Mouse (Mus musculus) left cerebral cortex, postnatal 10 days (tissue): ENCODE results near the gene Rcor1. TPM values are rescaled to one million over a fixed set of nuclear protein-coding genes. Genes with fewer than 3 reads are reported as not detected.
A peak's percentile ranks its signal among the peaks of the same experiment; 100 is the strongest.

Experiments
- DNase-seq, 2 experiments: peaks; one replicate each; pipeline ENCODE4 v3.0.0; 2021 to 2022; ENCODE audit warnings: low spot score in 2 of 2, mixed read lengths in 1 of 2; ENCODE audit errors: extremely low spot score in 1 of 2
- intact Hi-C: fragments of 180-260 bp; cut with DNase I; formaldehyde crosslinking; loops from one replicate; pipeline ENCODE4 v1.15.1; 2025
- total RNA-seq, 2 experiments: library from RNA; stranded (reverse); gene quantifications; 2 replicates each; pipeline ENCODE4 v1.2.3; 2021

Rcor1 gene
- total RNA-seq, 2 experiments from 2014 or later: 18.0 to 18.3 TPM

DNA sequence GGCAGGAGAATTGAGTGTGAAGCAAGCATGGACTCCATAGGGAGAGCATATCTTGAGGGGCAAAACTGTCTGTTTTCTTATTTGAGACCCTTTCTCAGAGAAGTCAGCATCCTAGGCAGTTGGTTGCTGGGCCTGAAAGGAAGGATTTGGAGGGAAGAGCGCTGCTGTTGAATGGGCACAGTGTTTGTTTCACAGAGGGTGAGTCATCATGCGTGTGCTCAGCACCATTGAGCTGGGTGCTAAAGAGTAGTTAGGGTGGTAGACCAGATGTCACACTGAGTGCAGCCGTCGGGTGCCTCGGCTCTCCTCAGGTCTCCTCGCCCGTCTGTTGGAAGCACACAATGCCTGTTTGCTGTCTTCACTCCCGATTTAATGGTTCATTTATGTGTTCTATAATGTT lies 57.9 kb downstream of the Rcor1 start:
- intact Hi-C loops: no loop called here
- no peak for DNase-seq

DNA sequence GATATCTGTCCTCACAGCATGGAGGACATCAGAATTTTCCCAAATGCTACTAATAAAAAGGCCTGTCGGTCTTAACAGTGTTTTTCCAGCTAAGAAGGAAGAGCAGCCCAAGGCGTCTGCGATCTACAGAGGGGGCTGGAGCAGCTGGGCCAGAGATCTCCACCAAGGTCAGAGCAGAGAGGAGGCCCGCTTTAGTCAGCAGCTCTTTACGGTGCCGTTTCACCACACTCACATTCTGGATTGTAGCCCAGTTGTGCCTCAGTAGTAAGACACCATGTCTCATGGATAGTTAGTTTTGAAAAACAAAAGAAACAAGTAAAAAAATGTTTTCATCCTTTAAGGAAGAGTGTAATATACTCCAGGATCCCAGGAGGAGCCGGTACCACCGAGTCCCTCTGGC lies 72.0 kb downstream of the Rcor1 start:
- intact Hi-C loops: no loop called here
- no peak for DNase-seq

DNA sequence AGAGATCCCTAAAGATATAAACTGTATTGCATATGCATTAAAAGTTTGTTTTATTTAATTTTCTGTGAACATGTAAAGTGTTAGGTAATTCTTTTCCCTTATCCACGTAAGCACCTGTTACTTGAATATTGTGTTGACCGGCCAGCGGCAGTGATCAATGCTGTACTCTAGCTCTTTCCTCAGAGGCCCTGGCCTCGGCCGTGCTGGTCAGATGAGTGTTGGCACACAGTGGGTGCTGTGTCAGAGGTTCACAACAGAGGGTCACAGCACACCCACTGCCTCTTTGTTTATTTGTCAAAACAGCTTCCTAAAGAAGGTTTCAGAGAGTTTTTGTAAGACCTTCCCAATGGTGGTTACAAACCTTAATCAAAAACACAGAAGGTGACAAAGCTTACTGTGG lies 75.4 kb downstream of the Rcor1 start:
- intact Hi-C loops: no loop called here
- no peak for DNase-seq

DNA sequence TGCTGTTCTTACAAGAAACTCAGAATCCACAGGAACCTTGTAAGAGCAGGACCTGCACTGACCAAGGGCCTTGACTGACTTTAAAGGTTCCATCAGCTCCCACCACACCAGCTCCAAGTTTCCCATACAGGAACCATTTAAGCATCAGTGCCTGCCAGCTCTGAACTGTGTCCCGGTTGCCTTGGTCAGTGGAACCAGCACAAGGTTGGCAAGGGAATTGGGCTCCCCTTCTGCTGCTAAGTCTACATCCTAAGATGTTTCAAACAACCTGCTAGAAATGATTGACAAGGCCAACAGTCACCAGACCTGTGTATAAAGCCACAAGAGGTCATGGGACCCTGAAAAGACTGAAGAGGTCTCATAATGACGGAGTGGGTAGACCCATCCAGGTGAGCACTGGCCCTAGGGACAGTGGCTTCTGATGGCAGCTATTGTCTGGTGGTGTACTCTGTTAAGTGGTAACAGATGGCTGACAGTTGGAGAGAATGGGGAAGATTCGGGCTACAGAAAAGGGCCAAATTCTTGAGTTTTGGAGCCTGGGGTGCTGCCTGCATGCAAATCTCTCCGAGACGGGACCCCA lies 80.4 kb downstream of the Rcor1 start:
- DNase-seq: no peak
- intact Hi-C loops: no loop called here

DNA sequence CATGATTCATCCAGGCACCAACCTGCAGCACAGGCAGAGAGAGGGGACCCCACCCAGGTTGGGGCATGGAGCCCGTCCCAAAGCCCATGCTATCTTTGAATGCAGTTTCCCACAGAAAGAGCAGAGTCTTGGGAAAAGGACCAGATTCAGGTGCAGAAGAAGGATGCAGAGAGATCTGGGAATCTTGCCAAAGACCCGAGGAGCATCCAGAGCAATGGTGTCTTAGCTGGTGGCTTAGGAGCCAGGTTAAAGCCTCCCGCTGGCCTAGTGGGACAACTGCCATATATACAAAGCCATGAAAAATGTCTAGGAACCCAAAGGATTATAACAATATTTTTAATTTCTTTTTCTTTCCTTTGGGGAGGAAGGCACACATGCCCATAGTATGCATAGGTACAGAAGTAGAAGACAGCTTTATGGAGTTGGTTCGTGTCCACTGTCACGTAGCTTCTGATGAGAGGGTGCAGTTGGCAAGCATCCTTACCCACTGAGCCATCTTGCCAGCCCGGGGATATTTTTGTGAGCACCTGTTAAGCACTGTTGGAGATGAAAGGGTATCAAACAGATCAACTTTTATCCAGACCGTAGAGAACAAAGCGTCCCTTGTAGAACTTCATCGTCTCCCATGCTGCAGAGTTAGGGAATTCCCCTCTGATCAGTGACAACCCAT lies 82.0 kb downstream of the Rcor1 start:
- DNase-seq: no peak
- intact Hi-C loops: no loop called here

DNA sequence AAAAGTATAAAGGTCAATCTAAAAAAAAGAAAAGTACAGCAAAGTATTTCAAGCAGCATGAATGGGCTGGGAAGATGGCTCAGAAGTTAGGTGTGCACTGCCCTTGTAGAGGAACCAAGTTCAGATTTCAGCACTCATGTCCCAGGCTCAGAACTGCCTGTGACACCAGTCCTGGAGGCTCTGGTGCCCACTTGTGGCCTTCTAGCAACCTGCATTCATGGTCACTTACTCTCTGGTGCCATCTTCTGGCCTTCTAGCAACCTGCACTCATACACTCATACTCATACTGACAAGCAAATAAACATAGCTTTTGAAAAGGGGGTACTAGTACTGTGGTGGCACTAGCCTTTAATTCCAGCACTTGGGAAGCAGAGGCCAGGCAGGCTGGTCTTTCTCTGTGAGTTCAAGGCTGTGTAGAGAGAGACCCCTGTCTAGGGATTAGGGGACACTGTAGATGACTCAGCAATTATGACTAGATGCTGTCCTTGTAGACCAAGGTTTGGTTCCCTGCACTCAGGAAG lies 83.2 kb downstream of the Rcor1 start:
- intact Hi-C loops: no loop called here
- DNase-seq: no peak

DNA sequence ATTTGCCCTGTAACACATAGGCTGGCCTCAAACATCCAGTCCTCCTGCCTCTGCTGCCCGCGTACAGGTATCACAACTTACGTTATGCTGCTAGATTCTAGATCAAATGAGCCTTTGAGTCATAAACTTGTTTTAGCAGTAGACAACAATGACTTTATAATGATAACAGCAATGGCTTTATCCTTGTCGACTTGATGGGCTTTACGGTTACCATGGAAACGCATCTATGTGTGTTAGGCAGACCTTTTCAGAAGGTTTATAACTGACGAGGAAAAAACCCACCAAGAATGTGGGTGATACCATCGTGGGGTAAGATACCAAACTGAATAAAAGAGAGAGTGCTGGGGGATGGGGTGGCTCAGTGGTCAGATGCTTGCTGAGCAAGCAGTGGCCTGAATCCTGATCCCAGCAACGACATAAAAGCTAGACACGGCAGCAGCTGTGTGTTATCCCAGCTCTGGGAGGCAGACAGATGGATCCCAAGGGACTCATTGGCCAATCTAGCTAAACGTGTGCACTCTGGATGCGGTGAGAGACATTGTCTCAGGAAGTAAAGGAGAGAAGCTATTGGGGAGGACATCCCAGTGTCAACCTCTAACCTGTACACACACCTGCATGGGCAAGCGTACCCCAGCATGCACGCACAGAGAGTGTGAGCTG lies 85.6 kb downstream of the Rcor1 start:
- DNase-seq: no peak
- intact Hi-C loops: no loop called here

DNA sequence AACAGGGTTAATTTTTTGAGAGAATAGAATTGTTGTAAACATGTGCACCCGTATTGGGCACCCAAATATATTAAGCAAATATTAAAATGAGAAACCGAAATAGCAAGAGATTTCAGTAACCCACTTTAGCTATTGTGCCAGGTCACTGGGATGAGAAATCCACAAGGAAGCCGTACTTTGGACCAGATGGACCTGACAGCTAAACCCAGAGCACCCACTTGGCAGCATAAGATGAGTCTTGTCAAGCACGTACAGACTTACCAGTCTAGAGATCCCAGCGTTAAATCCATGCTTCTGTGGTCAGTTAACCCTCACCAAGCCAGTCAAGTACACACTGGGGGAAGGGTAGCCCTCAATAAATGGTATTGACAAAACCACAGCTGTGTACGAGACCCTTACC lies 86.5 kb downstream of the Rcor1 start:
- no peak for DNase-seq
- intact Hi-C loops: no loop called here

DNA sequence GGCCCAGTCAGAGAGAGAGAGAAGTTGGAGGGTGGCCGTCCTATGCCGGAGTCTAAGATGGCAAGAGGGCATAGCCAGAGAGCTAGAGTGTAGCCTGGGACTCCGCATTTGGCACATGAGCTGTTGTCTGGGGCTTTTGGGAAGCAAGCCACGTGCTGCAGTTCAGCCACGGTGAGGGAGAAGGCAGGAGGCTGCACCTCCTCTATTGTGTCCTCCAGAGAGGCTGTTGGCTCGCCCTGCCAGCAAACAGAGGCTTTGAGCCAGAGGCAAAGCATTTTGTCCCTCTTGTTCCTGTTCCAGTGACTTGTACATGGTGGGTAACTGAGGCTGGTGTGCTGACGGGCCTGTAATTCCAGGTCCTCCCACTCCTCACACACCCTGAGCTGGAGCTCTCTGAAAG lies 95.0 kb downstream of the Rcor1 start:
- intact Hi-C loops: no loop called here

DNA sequence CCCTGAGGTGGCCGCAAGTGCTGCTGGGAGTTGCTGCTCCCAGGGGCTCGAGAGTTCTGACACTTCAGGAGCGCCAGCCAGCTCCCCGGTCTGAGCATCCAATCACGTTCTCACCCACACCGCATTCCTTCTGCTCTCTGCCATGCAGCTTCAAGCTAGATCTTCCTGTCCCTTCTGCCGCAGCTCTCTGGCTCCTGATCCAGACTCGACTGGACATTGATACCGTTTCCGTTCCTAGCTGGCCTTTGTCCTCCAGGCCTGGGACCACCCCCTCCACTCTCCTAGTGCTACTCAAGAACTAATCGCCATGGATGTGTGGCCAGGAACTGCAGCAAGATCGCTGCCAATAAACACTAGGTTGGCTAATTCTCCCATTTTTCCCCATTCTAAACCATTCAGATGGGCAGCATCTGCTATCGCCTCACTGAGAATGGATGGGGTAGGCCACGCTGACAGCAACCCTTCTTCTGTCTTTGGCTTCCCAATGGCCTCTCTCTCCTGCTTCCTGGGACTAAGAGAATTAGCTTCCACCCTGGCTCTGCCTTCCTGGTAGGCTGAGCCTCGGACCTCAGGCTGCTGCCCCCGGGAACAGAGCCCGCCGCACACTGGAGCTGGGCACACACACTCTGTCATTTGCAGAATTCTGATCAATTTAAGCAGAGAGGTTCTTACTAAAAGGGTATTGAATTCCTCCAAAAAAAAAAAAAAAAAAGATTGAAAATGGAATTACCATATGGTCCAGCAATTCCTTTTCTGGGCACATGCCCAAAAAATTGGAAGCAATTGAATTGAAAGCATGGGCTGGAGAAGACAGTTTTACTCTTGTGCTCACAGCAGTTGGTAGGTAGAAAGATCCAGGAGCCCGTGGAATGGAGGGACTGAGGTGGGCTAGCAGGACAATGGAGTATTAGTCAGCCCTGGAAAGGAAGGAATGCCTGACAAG lies 95.9 kb downstream of the Rcor1 start:
- DNase-seq: peak in 1 of 2 experiments; percentile 45
- intact Hi-C loops: no loop called here

More for the DNA sequence above, 95.0 kb downstream of the Rcor1 start:
- DNase-seq: no peak

DNA sequence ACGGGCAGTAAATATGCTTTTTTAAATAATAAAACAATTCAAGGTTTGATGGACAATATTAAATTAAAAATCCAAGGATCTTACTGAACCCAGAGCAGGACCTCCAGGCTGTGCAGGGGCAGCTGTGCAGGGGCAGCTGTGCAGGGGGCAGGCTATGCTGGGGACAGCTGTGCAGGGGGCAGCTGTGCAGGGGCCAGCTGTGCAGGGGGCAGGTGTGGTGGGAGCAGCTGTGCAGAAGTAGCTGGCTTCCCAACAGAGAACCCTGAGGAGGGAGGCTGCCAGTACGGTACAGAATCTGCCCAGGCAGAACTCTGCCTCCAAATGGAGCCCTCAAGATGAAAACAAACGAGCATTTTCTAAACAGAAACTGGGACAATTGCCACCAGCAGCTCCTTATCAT lies 96.8 kb downstream of the Rcor1 start:
- DNase-seq: no peak
- intact Hi-C loops: no loop called here

DNA sequence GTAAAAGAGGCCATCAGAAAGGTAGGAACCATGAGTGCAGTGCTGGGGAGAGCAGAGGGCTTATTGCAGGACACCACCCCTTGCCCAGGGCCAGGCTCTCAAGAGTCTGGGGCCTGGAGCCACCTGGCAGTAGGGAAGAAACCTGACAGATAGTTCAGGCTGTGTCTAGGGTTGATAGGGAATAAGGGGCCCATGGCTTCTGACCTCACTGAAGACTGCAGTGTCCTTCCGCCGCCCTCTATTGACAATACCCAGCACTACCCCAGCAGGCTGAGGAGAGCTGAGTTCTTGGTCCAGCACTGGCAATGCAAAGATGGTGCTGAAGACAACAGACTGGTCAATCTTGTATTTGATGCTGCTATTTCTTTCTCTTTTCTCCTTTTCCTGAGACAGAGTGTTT lies 97.9 kb downstream of the Rcor1 start:
- DNase-seq: no peak
- intact Hi-C loops: no loop called here

DNA sequence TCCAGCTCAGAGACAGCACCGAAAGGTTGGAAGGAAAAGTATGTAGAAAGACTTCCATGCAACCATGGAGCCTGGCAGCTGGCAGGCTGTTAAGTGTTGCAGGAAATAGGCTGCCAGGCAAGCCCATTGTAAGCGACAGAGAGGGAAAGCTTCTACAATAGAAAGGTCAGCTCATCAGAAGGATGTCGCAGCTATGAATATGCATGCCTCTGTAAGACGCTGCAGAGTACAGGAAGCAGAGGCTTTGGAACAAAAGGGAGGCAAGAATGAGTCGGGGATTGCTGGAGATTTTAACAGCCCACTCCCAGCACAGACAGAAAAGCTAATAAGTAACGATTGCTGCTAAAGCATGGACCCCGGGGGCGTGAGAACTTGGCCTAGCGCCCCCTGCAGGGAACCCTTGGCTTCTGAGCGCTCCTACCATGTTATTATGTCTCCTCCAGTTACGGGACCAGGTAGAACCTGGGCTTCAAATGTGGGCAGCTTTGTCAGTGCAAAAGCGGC lies 103.9 kb downstream of the Rcor1 start:
- intact Hi-C loops: no loop called here
- DNase-seq: no peak

DNA sequence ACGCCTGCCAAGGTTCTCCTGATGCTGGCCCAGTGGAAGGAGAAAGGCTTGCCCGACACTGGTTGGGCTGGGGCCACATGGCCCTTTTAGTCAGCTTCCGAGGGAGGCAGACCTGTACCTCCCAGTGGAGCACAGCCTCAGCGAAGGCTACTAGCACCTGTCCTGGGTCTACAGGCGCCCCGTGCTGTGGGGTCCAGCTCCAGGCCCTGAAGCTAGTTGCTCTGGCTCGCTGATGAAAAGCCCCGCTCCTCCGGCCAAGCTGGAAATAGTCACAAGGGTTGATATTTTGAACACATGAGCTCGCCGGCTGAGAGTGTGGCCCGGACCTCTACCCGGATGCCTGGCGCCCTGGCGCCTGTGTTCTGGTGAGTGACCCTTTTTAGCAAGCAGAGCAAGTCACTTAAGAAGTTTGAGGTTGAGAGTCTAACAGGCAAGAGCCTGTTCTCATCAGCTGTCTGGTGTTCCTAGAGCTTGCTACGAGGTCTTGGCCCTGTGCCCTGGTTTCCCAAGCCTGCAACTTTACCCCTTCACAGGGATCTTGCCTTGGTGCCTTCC lies 104.4 kb downstream of the Rcor1 start:
- DNase-seq: peak in 1 of 2 experiments; percentile 59
- intact Hi-C loops: no loop called here

DNA sequence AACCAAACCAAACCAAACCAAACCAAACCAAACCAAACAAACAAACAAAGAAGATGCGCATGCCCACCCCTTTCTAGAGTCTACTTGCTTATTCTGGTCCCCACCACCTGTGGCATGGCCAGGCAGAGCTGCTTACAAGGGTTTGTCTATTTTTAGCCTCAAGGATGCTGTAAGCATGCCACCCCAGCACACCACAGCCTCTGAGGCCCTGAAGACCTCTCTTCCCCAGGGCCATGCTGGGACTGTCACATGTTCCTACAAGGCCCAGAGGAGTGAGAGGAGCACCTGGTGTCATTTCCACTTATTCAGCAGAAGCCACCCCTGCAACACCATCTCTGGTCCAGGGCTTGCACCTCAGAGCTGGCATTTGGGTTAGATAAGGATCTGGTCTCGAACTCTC lies 105.4 kb downstream of the Rcor1 start:
- intact Hi-C loops: no loop called here

DNA sequence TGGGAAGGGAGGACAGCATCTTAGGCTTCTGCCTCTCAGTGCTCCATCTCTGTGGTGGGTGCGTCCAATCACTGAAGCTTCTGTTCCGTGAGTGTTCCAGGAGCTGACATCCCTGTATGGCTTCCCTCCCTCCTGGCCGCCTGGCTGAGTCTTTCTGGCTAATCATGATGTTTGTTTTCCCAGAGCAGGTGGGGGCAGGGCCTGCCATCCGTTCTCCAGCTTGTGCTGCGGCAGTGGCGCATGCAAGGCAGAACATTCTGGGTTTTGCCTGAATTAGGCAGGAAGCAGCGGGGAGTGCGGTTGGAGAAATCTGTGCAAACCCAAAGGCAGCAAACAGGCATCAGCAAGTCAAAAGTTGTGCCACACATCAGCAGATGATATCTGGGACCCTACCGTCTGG lies 106.1 kb downstream of the Rcor1 start:
- DNase-seq: peak; percentile 66 to 70
- intact Hi-C loops: no loop called here

More for the DNA sequence above, 105.4 kb downstream of the Rcor1 start:
- DNase-seq: no peak

DNA sequence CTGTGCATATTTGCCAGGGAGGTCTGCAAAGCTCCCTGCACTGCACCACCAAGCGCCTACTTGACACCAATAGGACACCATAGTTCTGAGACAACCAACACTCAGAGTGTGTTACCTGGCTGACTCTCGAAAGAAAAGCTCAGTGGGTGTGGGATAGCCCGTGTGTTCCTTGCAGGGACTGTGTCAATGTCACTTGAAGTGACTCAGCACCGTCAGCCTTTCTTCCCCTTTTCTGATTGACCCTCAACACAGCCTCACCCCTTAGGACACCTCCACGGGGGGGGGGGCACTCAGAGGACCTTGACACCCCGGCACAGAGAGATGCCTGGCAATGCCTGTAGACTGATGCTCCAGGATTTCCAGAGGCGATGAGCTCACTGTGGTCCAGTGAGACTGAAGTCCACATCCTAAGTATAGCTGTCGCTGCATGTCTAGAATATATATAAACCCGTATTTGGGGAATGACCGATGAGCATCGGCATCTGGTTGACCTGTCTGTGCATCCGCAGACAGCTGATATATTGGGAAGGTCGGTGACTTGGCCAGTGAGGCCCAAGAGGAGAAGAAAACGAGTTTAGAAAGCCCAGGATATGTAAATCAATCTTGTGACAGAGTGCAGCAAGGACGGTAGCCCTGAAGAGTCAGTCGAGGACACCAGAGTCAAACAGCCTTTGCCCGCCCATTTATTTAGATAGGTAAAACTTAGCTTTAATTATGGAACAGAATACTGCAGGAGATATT lies 110.5 kb downstream of the Rcor1 start:
- intact Hi-C loops: no loop called here
- DNase-seq: no peak

DNA sequence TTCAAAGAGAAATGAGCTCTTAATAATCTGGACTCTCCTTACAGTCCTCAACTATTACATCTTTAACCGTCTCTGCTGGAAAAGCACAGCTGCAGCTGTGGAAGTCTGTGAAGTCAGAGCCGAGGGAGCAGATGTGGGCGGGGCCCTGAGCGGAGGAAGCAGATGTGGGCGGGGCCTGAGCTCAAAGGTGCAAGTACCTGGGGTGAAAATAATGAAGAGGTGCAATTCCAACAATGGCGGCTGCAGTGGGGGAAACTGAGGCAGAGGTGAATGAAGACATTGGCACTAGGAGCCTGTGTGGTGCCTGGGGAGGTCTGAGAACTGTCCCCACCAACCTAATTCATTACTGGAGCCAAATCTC lies 111.1 kb downstream of the Rcor1 start:
- DNase-seq: peak in 1 of 2 experiments; percentile 54
- intact Hi-C loops: no loop called here
